Comparison of ENCODE assay signal across 14 mouse cellular contexts in the genomic region with DNA sequence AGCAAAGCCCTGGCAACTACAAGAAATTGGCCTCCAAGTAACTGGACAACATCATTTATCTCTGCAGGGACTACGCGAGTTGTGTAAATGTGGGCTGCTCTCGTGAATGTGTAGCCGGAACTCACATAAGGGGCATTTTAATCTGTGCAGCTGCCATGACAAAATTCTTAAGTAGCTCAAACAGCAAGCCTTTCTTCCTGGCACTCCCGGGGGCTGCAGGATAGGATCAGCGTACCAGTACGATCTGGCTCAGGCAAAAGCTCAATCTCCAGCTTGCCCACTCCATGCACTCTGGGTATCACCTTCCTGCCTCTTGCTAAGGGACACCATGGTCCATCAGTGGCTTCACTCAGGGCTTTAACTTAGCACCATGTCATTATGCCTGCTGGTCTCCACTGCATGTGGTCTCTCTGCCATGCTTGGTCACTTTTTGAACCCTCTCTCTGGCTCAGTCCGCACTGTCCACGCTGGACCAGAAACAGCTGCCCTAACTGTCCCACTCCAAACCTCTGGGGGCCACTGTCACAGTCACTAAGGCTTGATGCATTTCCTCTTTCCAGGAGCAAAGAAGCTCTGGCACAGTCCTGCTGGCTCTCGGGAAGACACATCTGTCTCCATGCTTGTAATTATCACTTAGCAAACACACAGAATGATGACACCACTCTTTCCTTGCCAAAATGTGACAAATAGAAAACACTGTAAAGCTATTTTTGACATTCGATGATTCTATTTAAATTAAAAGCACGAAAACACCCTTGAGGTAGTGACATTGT.
A peak's percentile ranks its signal among the peaks of the same experiment; 100 is the strongest.
DNase-seq lines count a peak whose midpoint lies in the region; ATAC-seq and TF ChIP-seq lines count a peak whose summit lies in the region.
"Had no signal": no experiment of that assay in that cellular context is flagged by ENCODE, and none has a peak within 500 bp of the region (broad histone marks: within the 10 kb centered on the region; RNA-seq: fewer than 3 reads in every experiment).

No protein-coding gene starts in this region.

- WGBS in heart, embryonic 11.5 days (ENCODE audit: insufficient replicate concordance), result 79% methylated on average over 12 of the region's 12 CpGs
- WGBS in lung, adult 2 months, result 67% methylated on average over 12 of the region's 12 CpGs
- 64% methylated on average over 12 of the region's 12 CpGs for WGBS in forebrain, embryonic 14.5 days

- no peak overlapping the region for H3K4me3 ChIP-seq in heart, embryonic 11.5 days (ENCODE audit: low read depth, low read length)
- H3K4me3 ChIP-seq in lung, adult 2 months (replicated peaks; ENCODE audit: extremely low read depth, low read depth, low read length), result no peak overlapping the region
- no peak overlapping the region for H3K4me3 ChIP-seq in forebrain, embryonic 14.5 days (ENCODE audit: low read depth, low read length)
- no peak overlapping the region for H3K4me3 ChIP-seq in myocyte
- H3K4me3 ChIP-seq: limb, embryonic 13.5 days had no signal

- H3K36me3 ChIP-seq in heart, embryonic 11.5 days (ENCODE audit: control insufficient read depth, insufficient read depth, low read length), result no peaks in the 10 kb centered on the region
- no peaks in the 10 kb centered on the region for H3K36me3 ChIP-seq in forebrain, embryonic 14.5 days (ENCODE audit: control insufficient read depth, insufficient read depth, low read length)
- H3K36me3 ChIP-seq in myocyte (ENCODE audit: control insufficient read depth, insufficient read depth), result no peaks in the 10 kb centered on the region
- H3K36me3 ChIP-seq: limb, embryonic 13.5 days had no signal

- no peak for ATAC-seq in heart, embryonic 11.5 days (replicated peaks; ENCODE audit: insufficient number of reproducible peaks, low FRiP score, low TSS enrichment)
- ATAC-seq in forebrain, embryonic 14.5 days, result 0 out of 2 replicates have a peak, but pooled peaks have one; percentile 23

- H3K4me2 ChIP-seq in heart, embryonic 11.5 days, result no peak overlapping the region
- no peak overlapping the region for H3K4me2 ChIP-seq in forebrain, embryonic 14.5 days (ENCODE audit: low read length)
- H3K4me2 ChIP-seq in myocyte (ENCODE audit: low read depth), result peak overlapping the region; percentile 44
- H3K4me2 ChIP-seq: limb, embryonic 13.5 days had no signal

- no peaks in the 10 kb centered on the region for H3K9me3 ChIP-seq in heart, embryonic 11.5 days (replicated peaks; ENCODE audit: control insufficient read depth, low read length)
- no peaks in the 10 kb centered on the region for H3K9me3 ChIP-seq in forebrain, embryonic 14.5 days (replicated peaks; ENCODE audit: control insufficient read depth, low read length)
- H3K9me3 ChIP-seq: limb, embryonic 13.5 days had no signal

- DNase-seq in heart, adult 11 months, result peak; percentile 82
- DNase-seq in lung, postnatal 10 days, result peak; percentile 38
- no peak for DNase-seq in lung, adult 2 months
- DNase-seq in forebrain, embryonic 14.5 days (ENCODE audit: low spot score), result peak; percentile 60
- DNase-seq in thymus, postnatal 0 days (ENCODE audit: low spot score), result no peak
- no peak for DNase-seq in spleen, adult 18-20 months
- DNase-seq: cerebellum, postnatal 14 days; kidney, adult 9 months; lung, postnatal 36 days; right cerebral cortex, adult 18-20 months; thymus, postnatal 25 days had no signal

- no peaks in the 10 kb centered on the region for H3K27me3 ChIP-seq in heart, embryonic 11.5 days (ENCODE audit: control insufficient read depth, insufficient read depth, low read length)
- no peaks in the 10 kb centered on the region for H3K27me3 ChIP-seq in forebrain, embryonic 14.5 days (replicated peaks; ENCODE audit: control insufficient read depth, insufficient read depth, low read length)
- no peaks in the 10 kb centered on the region for H3K27me3 ChIP-seq in myocyte (ENCODE audit: control insufficient read depth, insufficient read depth, insufficient read length)
- H3K27me3 ChIP-seq: limb, embryonic 13.5 days had no signal

- no peak for TF ChIP-seq POLR2A in lung, adult 2 months (IDR thresholded peaks at IDR 0.05; ENCODE audit: borderline replicate concordance, extremely low read depth, low read depth, low read length)
- TF ChIP-seq POLR2A in myocyte (IDR thresholded peaks at IDR 0.05; ENCODE audit: insufficient read length, low read depth), result no peak

- no peaks in the 10 kb centered on the region for H3K79me2 ChIP-seq in myocyte (ENCODE audit: control insufficient read depth, insufficient read depth)

- TF ChIP-seq CTCF in lung, adult 2 months (IDR thresholded peaks at IDR 0.05; ENCODE audit: insufficient read depth, low read length), result no peak

- H3K4me1 ChIP-seq in heart, embryonic 11.5 days (ENCODE audit: control insufficient read depth, insufficient read depth, low read length), result no peaks in the 10 kb centered on the region
- 0 out of 2 replicates have a peak, but pooled peaks cover 2% of the 10 kb centered on the region for H3K4me1 ChIP-seq in lung, adult 2 months (ENCODE audit: control insufficient read depth, insufficient read depth, low read length)
- H3K4me1 ChIP-seq in forebrain, embryonic 14.5 days (ENCODE audit: control insufficient read depth, insufficient read depth, low read length), result peaks cover 4% of the 10 kb centered on the region; the same call in 1 of the 2 replicates

- no peak overlapping the region for H3K9ac ChIP-seq in heart, embryonic 11.5 days (ENCODE audit: low read depth, low read length)
- H3K9ac ChIP-seq in forebrain, embryonic 14.5 days (ENCODE audit: low read length), result no peak overlapping the region
- H3K9ac ChIP-seq: limb, embryonic 13.5 days had no signal

- H3K27ac ChIP-seq in heart, embryonic 11.5 days (ENCODE audit: low read depth, low read length), result no peak overlapping the region
- no peak overlapping the region for H3K27ac ChIP-seq in forebrain, embryonic 14.5 days (ENCODE audit: low read depth, low read length)
- H3K27ac ChIP-seq: limb, embryonic 13.5 days had no signal

- no peak overlapping the region for H3ac ChIP-seq in myocyte (ENCODE audit: control insufficient read depth, insufficient read length)

TF ChIP-seq in myocyte, 11 proteins besides CTCF, POLR2A, EP300 and RAD21:
- no peak for TF ChIP-seq MAX (IDR thresholded peaks at IDR 0.05; ENCODE audit: low read depth)
- TF ChIP-seq REST (IDR thresholded peaks at IDR 0.05; ENCODE audit: insufficient read depth, insufficient read length), result no peak
- TF ChIP-seq E2F4 (IDR thresholded peaks at IDR 0.05; ENCODE audit: insufficient read depth), result no peak
- TF ChIP-seq MYOD1 (IDR thresholded peaks at IDR 0.05; ENCODE audit: control insufficient read depth in 1 of 3, insufficient read length in 2 of 3, low read depth in 2 of 3), result no peak

Comparison
In these comparisons a context has a peak if more than half of its experiments do, and no peak if none do; other contexts are left out.
1. DNase-seq: peak in heart, adult 11 months (single experiment), lung, postnatal 10 days (single experiment) and forebrain, embryonic 14.5 days (single experiment); none in lung, adult 2 months (single experiment), thymus, postnatal 0 days (single experiment) and spleen, adult 18-20 months (0 of 2).